Mouse (Mus musculus) adrenal gland, postnatal 4 days (tissue): ENCODE results near the gene Pld1. TPM values are rescaled to one million over a fixed set of nuclear protein-coding genes. Genes with fewer than 3 reads are reported as not detected.
"Not testable (repeated sequence)": the region's sequence is repeated elsewhere in the genome, so short reads cannot be mapped to it uniquely, and the experiment has no call there.

ENCODE experiments used
- DNase-seq, 2 experiments: peaks; one replicate each; pipeline ENCODE4 v3.0.0; 2021 to 2022; ENCODE audit warnings: low spot score in 2 of 2, mixed read lengths in 2 of 2
- total RNA-seq, 2 experiments: library from RNA; stranded (reverse); gene quantifications; 2 replicates each; pipeline ENCODE4 v1.2.3; 2021

Gene Pld1
- total RNA-seq, 2 experiments from 2014 or later = 11.9 to 13.7 TPM

- DNase-seq = no peak
Observed at GRCm38 (mm10) chr3:27941634-27942033, 3.1 kb downstream of the Pld1 start.

DNA sequence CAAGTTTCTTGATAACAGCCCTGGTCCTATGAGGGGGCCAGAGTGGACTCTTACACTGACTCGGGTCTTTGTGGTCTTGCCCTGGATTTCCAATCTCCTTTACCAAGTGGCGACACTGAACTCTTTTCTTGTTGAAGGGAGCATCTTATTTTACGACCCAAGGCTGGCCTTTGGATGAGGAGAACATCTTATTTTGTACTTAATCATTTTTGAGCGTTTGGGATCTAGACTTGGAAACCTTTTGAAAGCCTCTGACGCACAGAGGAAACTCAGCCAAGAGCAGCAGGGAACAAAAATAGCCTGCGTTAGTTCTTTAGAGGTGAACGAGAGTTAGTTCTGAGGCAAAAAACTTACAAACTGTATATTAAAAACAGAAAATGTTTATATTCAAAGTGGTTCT, 4.5 kb downstream of the Pld1 start:
- no peak for DNase-seq

DNA sequence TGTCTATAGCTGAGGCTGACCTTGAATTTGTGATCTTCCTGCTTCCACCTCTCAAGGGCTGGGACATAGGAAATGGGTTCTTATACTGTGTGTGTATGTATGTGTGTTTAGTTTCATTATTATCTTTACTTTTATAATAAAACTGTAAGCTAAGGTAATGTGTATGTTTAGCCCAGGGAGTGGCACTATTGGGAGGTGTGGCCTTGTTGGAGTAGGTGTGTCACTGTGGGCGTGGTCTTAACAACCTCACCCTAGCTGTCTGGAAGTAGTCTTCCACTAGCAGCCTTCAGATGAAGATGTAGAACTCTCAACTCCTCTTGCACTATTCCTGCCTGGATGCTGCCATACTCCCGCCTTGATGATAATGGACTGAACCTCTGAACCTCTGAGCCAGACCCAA, 6.9 kb downstream of the Pld1 start:
- DNase-seq = not testable (repeated sequence)

DNA sequence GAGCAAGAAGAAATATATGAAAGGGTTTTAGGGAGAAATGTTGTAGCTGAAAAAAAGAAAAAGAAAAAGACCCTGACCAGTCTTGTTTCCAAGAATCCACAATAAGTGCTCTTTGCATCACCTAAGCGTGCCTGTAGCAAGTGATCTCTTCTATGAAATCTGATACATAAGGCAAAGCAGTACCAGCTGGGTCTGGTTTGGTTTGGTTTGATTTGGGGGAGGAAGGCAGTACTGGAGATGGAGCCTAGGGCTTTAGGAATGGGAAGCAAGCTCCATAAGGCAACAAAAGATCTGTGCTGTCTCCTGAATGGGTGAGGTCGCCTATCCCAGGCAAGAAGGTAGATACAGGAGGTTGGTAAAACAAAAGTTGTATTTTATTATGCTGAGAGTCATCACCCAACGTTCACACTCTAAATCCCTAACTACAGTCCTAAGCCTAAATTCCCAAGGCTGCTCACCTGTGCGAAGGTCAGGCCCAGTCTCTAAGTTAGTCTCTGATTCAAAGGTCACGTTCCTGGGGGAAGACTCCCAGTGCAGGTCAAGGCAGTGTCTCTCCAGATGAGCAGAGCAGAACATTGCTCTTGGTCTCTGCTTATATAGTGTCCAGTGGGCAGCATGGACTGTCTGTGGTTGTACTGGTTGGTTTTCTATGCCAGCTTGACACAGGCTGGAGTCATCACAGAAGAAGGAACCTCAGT, 10.8 kb downstream of the Pld1 start:
- no peak for DNase-seq

- DNase-seq = no peak
Observed at GRCm38 (mm10) chr3:27949873-27950250, 11.4 kb downstream of the Pld1 start.

- DNase-seq = no peak
Observed at GRCm38 (mm10) chr3:27950726-27951125, 12.2 kb downstream of the Pld1 start.

DNA sequence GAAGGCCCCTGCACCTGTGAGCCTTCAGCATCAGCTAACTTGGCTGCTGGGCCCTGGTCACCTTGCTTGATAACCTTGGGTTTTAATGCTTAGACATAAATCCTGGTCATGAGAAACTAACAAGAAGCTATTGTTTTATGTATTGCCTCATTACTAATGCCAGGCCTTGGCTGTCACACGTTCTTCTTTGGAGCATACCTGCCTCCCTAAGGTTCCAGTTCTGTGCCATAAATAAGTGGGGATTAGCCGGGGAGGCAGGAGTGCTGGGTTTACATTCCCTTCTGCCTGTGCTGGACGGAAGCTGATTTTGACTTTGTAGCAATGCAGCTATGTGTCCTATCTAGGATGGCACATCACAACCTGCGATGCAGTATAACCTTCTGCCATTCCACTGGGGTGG, 13.2 kb downstream of the Pld1 start:
- DNase-seq = no peak

- no peak for DNase-seq
Observed at GRCm38 (mm10) chr3:27956006-27956405, 17.5 kb downstream of the Pld1 start.

DNA sequence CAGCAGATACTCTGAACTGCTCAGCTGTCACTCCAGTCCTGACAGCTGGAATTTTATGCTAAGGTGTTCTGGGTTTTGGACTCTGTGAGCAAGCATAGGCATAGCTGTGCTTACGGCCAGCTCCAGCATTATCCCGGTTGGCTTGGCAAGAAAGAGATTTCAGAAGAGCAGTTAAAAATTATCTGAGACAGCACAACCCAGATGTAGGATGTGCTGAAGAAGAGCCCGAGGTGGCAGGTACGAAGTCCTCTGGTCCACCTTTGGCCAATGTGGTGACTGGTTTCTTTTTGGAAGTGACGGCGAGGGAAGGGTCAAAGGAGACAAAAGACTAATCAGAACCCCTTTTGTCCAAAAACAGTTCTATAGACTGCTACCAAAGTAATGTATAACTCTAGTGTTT, 20.7 kb downstream of the Pld1 start:
- DNase-seq = no peak

DNA sequence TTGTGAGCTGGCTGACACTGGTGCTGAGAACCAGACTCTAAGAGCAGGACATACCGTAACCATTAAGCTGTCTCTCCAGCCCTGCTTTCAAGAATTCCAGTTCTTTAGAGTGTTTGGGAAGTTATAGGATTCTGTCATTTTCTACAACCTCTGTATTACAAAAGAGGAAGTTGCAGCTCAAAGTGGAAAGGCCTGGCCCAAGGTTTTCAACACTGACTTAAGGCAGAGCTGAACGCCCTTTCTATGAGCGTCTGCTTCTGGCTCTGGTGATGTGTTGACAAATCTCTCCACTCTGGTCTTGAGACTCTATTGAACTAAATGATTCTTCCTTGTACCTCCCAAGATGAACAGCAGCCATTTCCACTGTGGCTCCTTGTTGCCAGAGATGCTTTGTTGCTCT, 22.7 kb downstream of the Pld1 start:
- no peak for DNase-seq

- no peak for DNase-seq
Observed at GRCm38 (mm10) chr3:27963795-27964201, 25.3 kb downstream of the Pld1 start.

DNA sequence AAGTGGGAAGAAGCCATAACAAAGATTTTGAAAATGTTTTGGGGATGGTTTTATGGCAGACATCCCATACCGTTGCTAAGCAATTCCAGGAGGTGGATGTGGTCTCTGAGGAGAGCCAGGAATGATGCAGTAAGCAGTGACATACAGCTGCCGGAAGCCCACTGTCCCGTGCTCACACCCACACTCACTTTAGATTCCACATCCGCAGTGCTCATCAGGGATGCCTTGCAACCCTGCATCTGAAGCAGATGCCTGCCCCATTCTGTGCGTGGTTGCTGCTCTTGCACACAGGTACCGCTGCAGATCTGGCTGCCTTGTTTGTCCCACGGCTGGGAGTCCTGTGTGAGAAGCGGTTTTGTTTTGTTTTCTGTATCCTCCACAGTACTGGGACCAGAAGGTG, 30.2 kb downstream of the Pld1 start:
- DNase-seq = no peak

DNA sequence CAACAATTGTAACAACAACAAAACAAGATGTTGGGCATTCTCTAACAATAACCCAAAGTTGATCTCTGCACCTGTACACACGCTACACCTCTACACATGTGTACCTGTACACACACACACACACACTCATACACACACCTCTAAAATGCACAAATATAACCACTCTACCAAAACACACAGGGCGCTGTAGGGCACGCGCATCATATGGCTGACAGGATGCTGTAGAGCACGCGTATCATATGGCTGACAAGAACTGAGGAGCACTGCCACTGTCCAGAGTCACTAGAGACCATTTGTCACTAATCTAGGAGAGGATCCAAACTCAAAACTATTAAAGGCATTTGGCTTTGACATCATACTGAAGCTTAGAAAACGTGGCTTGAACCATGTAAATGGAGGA, 35.4 kb downstream of the Pld1 start:
- DNase-seq = no peak

GRCm38 (mm10) chr3:27974981-27975380, 36.5 kb downstream of the Pld1 start:
- DNase-seq = no peak

GRCm38 (mm10) chr3:27976931-27977544, 38.5 kb downstream of the Pld1 start:
- no peak for DNase-seq

DNA sequence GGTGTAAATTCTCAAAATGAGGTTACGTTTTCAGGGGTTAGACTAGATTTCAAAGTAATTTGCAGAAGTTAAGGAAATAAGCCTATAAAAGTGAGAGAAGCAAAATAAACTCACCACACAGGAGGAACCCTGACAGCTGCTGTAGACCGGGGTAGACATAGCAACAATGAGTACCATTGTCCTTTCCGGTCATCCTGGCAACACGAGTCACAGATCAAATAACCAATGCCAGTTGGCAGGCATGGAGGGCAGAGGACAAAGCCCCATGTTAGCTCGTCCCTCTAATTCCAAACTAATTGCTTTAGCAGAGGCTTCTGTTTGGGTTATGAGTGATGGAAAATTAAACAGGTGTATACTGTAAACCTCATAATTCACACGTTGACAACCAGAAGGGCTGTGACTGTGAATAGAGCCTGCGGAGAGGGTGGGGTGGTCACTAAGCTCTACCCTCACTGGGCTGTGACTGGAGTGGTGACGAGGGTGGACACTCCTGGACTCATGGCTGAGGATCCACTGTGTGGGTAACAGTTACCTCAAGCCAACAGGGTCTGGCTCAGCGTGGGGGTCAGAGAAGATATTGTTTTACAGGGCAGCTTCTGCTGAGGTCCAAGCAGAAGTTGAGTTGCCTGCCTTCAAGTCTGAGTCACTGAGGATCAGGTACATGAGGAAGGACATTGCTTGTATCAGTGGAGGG, 39.7 kb downstream of the Pld1 start:
- DNase-seq = no peak

DNA sequence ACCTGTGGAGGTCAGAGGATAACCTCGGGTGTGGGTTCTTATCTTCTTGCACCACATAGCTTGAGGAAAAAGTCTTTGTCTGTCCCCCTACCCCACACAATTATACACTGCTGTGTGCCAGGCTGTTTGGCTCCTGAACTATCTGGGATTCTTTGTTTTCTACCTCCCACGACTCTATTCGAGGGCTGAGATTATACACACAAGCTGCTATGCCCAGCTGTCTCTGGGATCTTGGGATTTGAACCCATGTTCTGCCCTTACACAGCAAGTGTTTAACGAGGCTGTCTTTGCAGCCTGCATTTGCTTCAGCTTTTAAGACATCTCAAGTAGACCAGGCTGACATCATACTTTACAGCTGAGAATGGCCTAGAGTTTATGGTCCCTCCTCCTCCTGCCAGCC, 43.1 kb downstream of the Pld1 start:
- DNase-seq = no peak

- DNase-seq = peak; percentile 18 to 23
Observed at GRCm38 (mm10) chr3:27982436-27983017, 44.0 kb downstream of the Pld1 start.

DNA sequence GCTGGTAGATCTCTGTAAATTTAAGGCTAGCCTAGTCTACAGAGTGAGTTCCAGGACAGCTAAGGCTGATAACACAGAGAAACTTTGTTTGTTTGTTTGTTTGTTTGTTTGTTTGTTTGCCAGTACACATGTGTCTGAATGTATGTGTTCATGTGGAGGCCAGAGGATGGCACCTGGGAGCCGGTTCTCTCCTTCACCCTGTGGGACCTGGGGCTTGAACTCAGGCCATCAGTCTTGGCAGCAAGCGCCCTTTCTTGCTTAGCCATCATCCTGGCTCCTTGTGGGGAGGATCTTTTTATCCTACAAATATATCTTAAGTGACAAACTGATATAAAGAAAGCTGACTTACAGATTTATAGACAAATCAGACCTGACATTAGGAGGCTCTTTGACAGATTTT, 44.8 kb downstream of the Pld1 start:
- no peak for DNase-seq

DNA sequence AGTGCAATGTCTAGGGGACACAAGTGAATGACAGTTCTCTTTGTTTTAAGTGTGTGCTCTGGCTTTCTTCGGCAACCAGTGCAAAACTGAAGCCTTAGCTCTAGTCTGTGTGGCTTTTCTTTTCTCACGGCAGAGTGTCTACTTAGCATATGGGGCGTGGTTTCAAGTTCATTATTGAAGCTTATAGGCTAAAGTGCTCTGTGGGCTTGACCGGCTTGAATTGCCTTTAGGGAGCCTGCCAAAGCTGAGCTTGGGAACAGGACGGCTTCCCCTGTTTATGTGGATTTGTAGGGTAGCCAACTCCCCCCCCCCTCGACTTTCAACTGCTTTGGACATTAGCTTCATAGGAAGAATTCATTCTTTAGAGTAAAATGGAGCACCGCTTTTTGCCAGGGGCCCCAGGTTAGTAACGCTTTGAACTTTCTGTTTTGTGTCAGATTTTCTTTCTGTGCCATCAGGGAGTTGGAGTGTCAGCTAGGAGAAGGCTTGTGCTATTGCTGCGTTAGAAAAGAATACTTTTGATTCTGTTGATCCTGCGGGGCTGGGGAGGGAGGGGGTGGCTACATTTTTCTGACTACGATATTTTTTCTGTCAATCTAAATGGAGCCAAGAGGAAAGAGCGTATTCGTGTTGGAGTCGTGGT, 45.6 kb downstream of the Pld1 start:
- DNase-seq = peak in 1 of 2 experiments; percentile 30

DNA sequence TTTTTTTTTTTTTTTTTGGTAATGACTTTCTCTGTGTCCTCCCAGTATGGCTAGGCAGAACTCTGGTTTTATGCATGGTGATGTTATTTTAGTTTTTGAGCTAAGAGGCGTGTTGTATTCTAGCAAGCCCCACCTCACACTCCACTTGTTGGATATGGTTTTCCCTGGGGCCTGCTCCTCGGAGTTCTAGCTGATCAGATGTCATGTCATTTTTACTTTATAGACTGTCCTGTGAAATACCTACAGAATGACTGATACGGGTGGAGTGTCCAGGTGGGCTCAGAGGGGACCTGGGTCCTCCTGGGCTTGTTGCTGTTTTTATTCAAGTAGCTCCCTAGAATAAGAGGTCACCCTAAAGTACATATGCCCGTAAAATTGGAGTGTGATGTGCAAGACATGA, 46.1 kb downstream of the Pld1 start:
- DNase-seq = no peak

- no peak for DNase-seq
Observed at GRCm38 (mm10) chr3:27985344-27985743, 46.8 kb downstream of the Pld1 start.
